Mouse (Mus musculus) thymus, adult 2 months (tissue): ENCODE results near the gene Pde4d.

Experiments used
- CTCF ChIP-seq: fragments of 200-500 bp; IDR thresholded peaks from 2 replicates; pipeline ENCODE4 v1.5.1; 2012; ENCODE audit warnings: mild to moderate bottlenecking, control low read depth, low read length, moderate library complexity, borderline replicate concordance; ENCODE audit not compliant: control insufficient read depth, poor library complexity, insufficient read depth; ENCODE audit errors: extremely low read depth
- POLR2A ChIP-seq: fragments of 200-500 bp; IDR thresholded peaks from 2 replicates; pipeline ENCODE4 v1.6.1; 2012; ENCODE audit warnings: mild to moderate bottlenecking, low read length, control low read depth, moderate library complexity; ENCODE audit not compliant: control insufficient read depth, poor library complexity, insufficient read depth; ENCODE audit errors: extremely low read depth

GRCm38 (mm10) chr13:109902855-109903763 lies 1453.4 kb downstream of the Pde4d start:
- TF ChIP-seq POLR2A: peak; percentile 45; the same call in 1 of the 2 replicates
- TF ChIP-seq CTCF: peak; percentile 40; the same call in 1 of the 2 replicates
